Comparison of ENCODE assay signal across 9 mouse cellular contexts in the genomic region with DNA sequence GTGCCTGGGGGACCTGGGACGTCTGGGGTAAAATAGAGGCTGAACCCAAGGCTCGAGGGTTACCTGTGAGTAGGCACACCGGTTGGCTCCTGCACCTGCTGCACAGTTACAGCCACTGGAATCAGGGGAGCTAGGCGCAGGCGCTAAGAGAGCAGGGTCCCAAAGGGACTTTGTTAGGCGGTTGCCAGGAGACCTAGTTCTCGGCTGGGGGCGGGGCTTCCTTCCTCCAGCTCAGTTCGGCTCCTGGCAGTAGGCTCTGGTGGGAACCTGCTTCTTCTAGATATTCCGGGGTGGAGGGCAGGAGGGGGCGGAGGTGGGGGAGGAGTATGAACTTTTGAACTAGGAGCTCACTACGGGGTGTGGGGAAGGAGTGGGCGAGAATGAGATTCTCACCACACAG. TPM values are rescaled to one million over a fixed set of nuclear protein-coding genes. Genes with fewer than 3 reads are reported as not detected.
DNase-seq lines count a peak whose midpoint lies in the region; ATAC-seq lines count a peak whose summit lies in the region.
"Had no signal": no experiment of that assay in that cellular context is flagged by ENCODE, and none has a peak within 500 bp of the region (broad histone marks: within the 10 kb centered on the region; RNA-seq: fewer than 3 reads in every experiment).

No protein-coding gene starts in this region.

- 0 out of 2 replicates have a peak, but pooled peaks cover 4% of the 10 kb centered on the region for H3K27me3 ChIP-seq in midbrain, embryonic 15.5 days (replicated peaks)

- no peak overlapping the region for H3K9ac ChIP-seq in midbrain, embryonic 15.5 days

- H3K36me3 ChIP-seq in midbrain, embryonic 15.5 days (replicated peaks): no peaks in the 10 kb centered on the region

- no peaks in the 10 kb centered on the region for H3K9me3 ChIP-seq in midbrain, embryonic 15.5 days

- intact Hi-C loops in gastrocnemius, postnatal 14 days (cut with DNase I; ENCODE audit: low total_unique reads): no loop called here
- intact Hi-C loops in gastrocnemius, postnatal 36 days (cut with DNase I): no loop called here
- intact Hi-C loops in heart, postnatal 25 days (cut with DNase I): no loop called here

- DNase-seq in gastrocnemius, postnatal 14 days: peak; percentile 36
- DNase-seq in gastrocnemius, postnatal 36 days: no peak
- DNase-seq in embryo, embryonic 9.5 days (ENCODE audit: extremely low spot score): peak; percentile 70
- peak; percentile 17 for DNase-seq in heart, postnatal 25 days (ENCODE audit: low spot score)
- peak; percentile 83 to 88 for DNase-seq in kidney, postnatal 4 days
- DNase-seq in thymus, adult 18-20 months: peak; percentile 18 to 24
- DNase-seq in cerebellum, adult 18-20 months: no peak

- peak; percentile 82 for ATAC-seq in midbrain, embryonic 15.5 days (replicated peaks)
- ATAC-seq: Patski had no signal

- no peak overlapping the region for H3K4me3 ChIP-seq in midbrain, embryonic 15.5 days

- H3K4me1 ChIP-seq in midbrain, embryonic 15.5 days: peaks cover 5% of the 10 kb centered on the region; the same call in 1 of the 2 replicates

- WGBS in midbrain, embryonic 15.5 days: 3% methylated on average over 13 of the region's 13 CpGs

- no peak overlapping the region for H3K4me2 ChIP-seq in midbrain, embryonic 15.5 days

- H3K27ac ChIP-seq in midbrain, embryonic 15.5 days: no peak overlapping the region

RNA-seq across cellular contexts. Expression of gene Efcc1, which starts 8.0 kb away (rescaled TPM):
- 1 to 10 TPM; 1.6 to 2.0 TPM for total RNA-seq in gastrocnemius, postnatal 14 days (2021)
- total RNA-seq in gastrocnemius, postnatal 36 days (2021): under 1 TPM; 0.81 to 0.84 TPM
- total RNA-seq in heart, postnatal 25 days (2021): 1 to 10 TPM in 1 of 2 experiments, under 1 TPM in 1; 0.95 to 1.4 TPM
- polyA plus RNA-seq in midbrain, embryonic 15.5 days (2015; fragmentation: Nextera tagmentation; extraction: Ambion mirVana): 5.4 and 6.7 TPM in 2 replicates

RNA-seq across cellular contexts. Expression of gene Aplf, which starts 50.6 kb away (rescaled TPM):
- 1 to 10 TPM; 2.8 to 3.4 TPM for total RNA-seq in gastrocnemius, postnatal 14 days (2021)
- total RNA-seq in gastrocnemius, postnatal 36 days (2021): 1 to 10 TPM; 2.8 to 3.4 TPM
- total RNA-seq in heart, postnatal 25 days (2021): 1 to 10 TPM; 2.3 to 2.6 TPM
- 7.2 and 7.7 TPM in 2 replicates for polyA plus RNA-seq in midbrain, embryonic 15.5 days (2015; fragmentation: Nextera tagmentation; extraction: Ambion mirVana)

RNA-seq across cellular contexts. Expression of gene Gp9, which starts 55.2 kb away (rescaled TPM):
- not detected for total RNA-seq in gastrocnemius, postnatal 14 days (2021)
- total RNA-seq in gastrocnemius, postnatal 36 days (2021): not detected
- 1 to 10 TPM in 1 of 2 experiments, under 1 TPM in 1; 0.78 to 1.2 TPM for total RNA-seq in heart, postnatal 25 days (2021)
- 0.93 and 1.0 TPM in 2 replicates for polyA plus RNA-seq in midbrain, embryonic 15.5 days (2015; fragmentation: Nextera tagmentation; extraction: Ambion mirVana)
- polyA plus RNA-seq: Patski had no signal

Comparison
In these comparisons a context has a peak if more than half of its experiments do, and no peak if none do; other contexts are left out.
1. DNase-seq: peak in gastrocnemius, postnatal 14 days (single experiment), embryo, embryonic 9.5 days (single experiment), heart, postnatal 25 days (single experiment), kidney, postnatal 4 days (2 of 2) and thymus, adult 18-20 months (2 of 2); none in gastrocnemius, postnatal 36 days (0 of 2) and cerebellum, adult 18-20 months (0 of 2).